Mouse (Mus musculus): ENCODE data around the gene Shank1. TPM values are rescaled to one million over a fixed set of nuclear protein-coding genes. Genes with fewer than 3 reads are reported as not detected.

Shank1 gene
- polyA plus RNA-seq, 1 experiment from 2014 or later = 4.6 TPM

- H3K27ac ChIP-seq = peak overlapping the region; percentile 40
- H3K4me3 ChIP-seq = peak overlapping the region; percentile 38
- peak; percentile 28 for DNase-seq (ENCODE audit: low spot score)
- no peaks in the 10 kb centered on the region; the same call in 1 of the 2 replicates for H3K9me3 ChIP-seq
- WGBS = 3% methylated on average over 71 of the region's 71 CpGs
- peaks cover 100% of the 10 kb centered on the region for H3K27me3 ChIP-seq (ENCODE audit: insufficient read depth, poor library complexity, severe bottlenecking)
- H3K4me1 ChIP-seq (replicated peaks) = peaks cover 69% of the 10 kb centered on the region
- H3K36me3 ChIP-seq = no peaks in the 10 kb centered on the region
These were observed 42.1 kb downstream of the Shank1 start for GRCm38 (mm10) chr7:44351881-44352749.

- peak overlapping the region; percentile 6; the same call in 1 of the 2 replicates for H3K27ac ChIP-seq
- no peaks in the 10 kb centered on the region; the same call in 1 of the 2 replicates for H3K9me3 ChIP-seq
- peaks cover 77% of the 10 kb centered on the region for H3K4me1 ChIP-seq (replicated peaks)
- peaks cover 100% of the 10 kb centered on the region for H3K27me3 ChIP-seq (ENCODE audit: insufficient read depth, poor library complexity, severe bottlenecking)
- no peaks in the 10 kb centered on the region for H3K36me3 ChIP-seq
- peak overlapping the region; percentile 38 for H3K4me3 ChIP-seq
- peak; percentile 28 for DNase-seq (ENCODE audit: low spot score)
- 2% methylated on average over 71 of the region's 71 CpGs for WGBS
These were observed 42.9 kb downstream of the Shank1 start for GRCm38 (mm10) chr7:44352750-44353600.

- Histone ChIP-seq H3K27ac (no peak overlapping the region), H3K4me1 (replicated peaks) (peaks cover 83% of the 10 kb centered on the region), H3K4me3 (peak overlapping the region; percentile 38)
These were observed 43.7 kb downstream of the Shank1 start for GRCm38 (mm10) chr7:44353601-44354340.

GRCm38 (mm10) chr7:44355411-44355810, 45.4 kb downstream of the Shank1 start:
- no peak for DNase-seq (ENCODE audit: low spot score)
- WGBS = 69% methylated on average over 6 of the region's 6 CpGs
- H3K27me3 ChIP-seq (ENCODE audit: insufficient read depth, poor library complexity, severe bottlenecking) = peaks cover 90% of the 10 kb centered on the region
- H3K36me3 ChIP-seq = no peaks in the 10 kb centered on the region
- H3K9me3 ChIP-seq = no peaks in the 10 kb centered on the region; the same call in 1 of the 2 replicates
- no peak overlapping the region for H3K27ac ChIP-seq
- H3K4me3 ChIP-seq = no peak overlapping the region
- H3K4me1 ChIP-seq (replicated peaks) = peaks cover 95% of the 10 kb centered on the region

More at GRCm38 (mm10) chr7:44353601-44354340, 43.7 kb downstream of the Shank1 start:
- Histone ChIP-seq H3K36me3 (no peaks in the 10 kb centered on the region), H3K9me3 (no peaks in the 10 kb centered on the region; the same call in 1 of the 2 replicates), H3K27me3 (ENCODE audit: insufficient read depth, poor library complexity, severe bottlenecking) (peaks cover 97% of the 10 kb centered on the region)
- WGBS = 1% methylated on average over 35 of the region's 35 CpGs
- peak; percentile 60 for DNase-seq (ENCODE audit: low spot score)

- H3K27me3 ChIP-seq (ENCODE audit: insufficient read depth, poor library complexity, severe bottlenecking) = peaks cover 90% of the 10 kb centered on the region
- no peaks in the 10 kb centered on the region for H3K36me3 ChIP-seq
- 1% methylated on average over 35 of the region's 35 CpGs for WGBS
- peak; percentile 51 for DNase-seq (ENCODE audit: low spot score)
- peak overlapping the region; percentile 46 for H3K4me3 ChIP-seq
- H3K27ac ChIP-seq = peak overlapping the region; percentile 79
- H3K9me3 ChIP-seq = no peaks in the 10 kb centered on the region; the same call in 1 of the 2 replicates
- H3K4me1 ChIP-seq (replicated peaks) = peaks cover 87% of the 10 kb centered on the region
These were observed 46.8 kb downstream of the Shank1 start for GRCm38 (mm10) chr7:44356590-44357481.

- no peaks in the 10 kb centered on the region for H3K36me3 ChIP-seq
- peak overlapping the region; percentile 79 for H3K27ac ChIP-seq
- 10% methylated on average over 10 of the region's 10 CpGs for WGBS
- H3K27me3 ChIP-seq (ENCODE audit: insufficient read depth, poor library complexity, severe bottlenecking) = peaks cover 90% of the 10 kb centered on the region
- no peak for DNase-seq (ENCODE audit: low spot score)
- peaks cover 80% of the 10 kb centered on the region for H3K4me1 ChIP-seq (replicated peaks)
- no peaks in the 10 kb centered on the region for H3K9me3 ChIP-seq
- H3K4me3 ChIP-seq = peak overlapping the region; percentile 46
These were observed 47.5 kb downstream of the Shank1 start for GRCm38 (mm10) chr7:44357531-44357930.

- DNase-seq (ENCODE audit: low spot score) = no peak
- 13% methylated on average over 5 of the region's 5 CpGs for WGBS
- H3K4me1 ChIP-seq (replicated peaks) = peaks cover 76% of the 10 kb centered on the region
- peak overlapping the region; percentile 56 for H3K27ac ChIP-seq
- no peak overlapping the region; the same call in 1 of the 2 replicates for H3K4me3 ChIP-seq
- no peaks in the 10 kb centered on the region for H3K9me3 ChIP-seq
- peaks cover 90% of the 10 kb centered on the region for H3K27me3 ChIP-seq (ENCODE audit: insufficient read depth, poor library complexity, severe bottlenecking)
- no peaks in the 10 kb centered on the region for H3K36me3 ChIP-seq
These were observed 48.0 kb downstream of the Shank1 start for GRCm38 (mm10) chr7:44358012-44358411.

GRCm38 (mm10) chr7:44358886-44359654, 49.0 kb downstream of the Shank1 start:
- H3K36me3 ChIP-seq = no peaks in the 10 kb centered on the region
- peak overlapping the region; percentile 57 for H3K4me3 ChIP-seq
- DNase-seq (ENCODE audit: low spot score) = peak; percentile 56
- peak overlapping the region; percentile 87 for H3K27ac ChIP-seq
- H3K9me3 ChIP-seq = no peaks in the 10 kb centered on the region
- H3K4me1 ChIP-seq (replicated peaks) = peaks cover 65% of the 10 kb centered on the region
- WGBS = 3% methylated on average over 26 of the region's 26 CpGs
- H3K27me3 ChIP-seq (ENCODE audit: insufficient read depth, poor library complexity, severe bottlenecking) = peaks cover 86% of the 10 kb centered on the region

- Histone ChIP-seq H3K9me3 (no peaks in the 10 kb centered on the region), H3K4me3 (peak overlapping the region; percentile 57), H3K36me3 (no peaks in the 10 kb centered on the region), H3K27me3 (ENCODE audit: insufficient read depth, poor library complexity, severe bottlenecking) (peaks cover 76% of the 10 kb centered on the region), H3K27ac (peak overlapping the region; percentile 87), H3K4me1 (replicated peaks) (peaks cover 56% of the 10 kb centered on the region)
- DNase-seq (ENCODE audit: low spot score) = peak; percentile 94
- under 1% methylated on average over 54 of the region's 54 CpGs for WGBS
These were observed 50.0 kb downstream of the Shank1 start for GRCm38 (mm10) chr7:44359908-44360672.

- 10% methylated on average over 21 of the region's 21 CpGs for WGBS
- peaks cover 68% of the 10 kb centered on the region for H3K27me3 ChIP-seq (ENCODE audit: insufficient read depth, poor library complexity, severe bottlenecking)
- peak overlapping the region; percentile 87; the same call in 1 of the 2 replicates for H3K27ac ChIP-seq
These were observed 50.8 kb downstream of the Shank1 start for GRCm38 (mm10) chr7:44360792-44361301.

More at GRCm38 (mm10) chr7:44360792-44361301, 50.8 kb downstream of the Shank1 start:
- Histone ChIP-seq H3K4me1 (replicated peaks) (peaks cover 48% of the 10 kb centered on the region), H3K4me3 (peak overlapping the region; percentile 57), H3K36me3 (no peaks in the 10 kb centered on the region), H3K9me3 (no peaks in the 10 kb centered on the region)
- no peak for DNase-seq (ENCODE audit: low spot score)

Data from hindbrain, embryonic 10.5 days (tissue).